Mouse (Mus musculus): ENCODE measurements around the gene Msh5. TPM values are rescaled to one million over a fixed set of nuclear protein-coding genes. Genes with fewer than 3 reads are reported as not detected.
A peak's percentile ranks its signal among the peaks of the same experiment; 100 is the strongest.

The Msh5 gene
- total RNA-seq, 1 experiment: 2.7 TPM

DNA sequence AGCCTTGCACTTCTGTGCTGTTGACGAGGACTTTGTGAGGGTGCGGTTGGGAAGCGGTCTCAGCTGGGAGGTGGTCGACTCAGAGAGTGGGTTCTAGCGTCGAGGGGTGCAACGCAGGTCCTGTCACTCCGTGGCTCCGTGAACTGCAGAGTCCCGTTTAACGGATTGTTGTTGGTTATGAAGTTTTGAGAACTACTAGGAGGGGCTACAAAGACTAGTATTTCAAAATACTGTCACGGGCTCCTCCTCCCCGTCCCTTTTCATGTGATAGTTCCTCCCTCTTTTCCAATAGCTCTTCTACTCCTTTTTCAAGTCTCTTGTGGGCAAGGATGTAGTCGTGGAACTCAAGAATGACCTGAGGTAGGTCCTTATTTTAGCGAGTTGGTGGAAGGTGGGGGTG lies 64.2 kb downstream of the Msh5 start:
- in situ Hi-C loops (cut with MboI; ENCODE audit: low sequenced_read_pairs in 2 of 2, unreplicated experiment in 2 of 2): no loop called here
- H3K4me1 ChIP-seq (ENCODE audit: control insufficient read depth in 2 of 2, insufficient read depth in 2 of 2, low read length in 2 of 2, poor library complexity in 1 of 2): peaks cover 0 to 6% of the 10 kb centered on the region in 2 experiments; a peak in 1 of 4 replicates
- H3K36me3 ChIP-seq (ENCODE audit: control insufficient read depth, insufficient read depth, low read length, poor library complexity, severe bottlenecking): peaks cover 18% of the 10 kb centered on the region
- H3K9me3 ChIP-seq (ENCODE audit: control insufficient read depth, insufficient read depth, low read depth, low read length): no peaks in the 10 kb centered on the region
- peak overlapping the region; percentile 95 for H3K9ac ChIP-seq (ENCODE audit: insufficient read depth, low read depth, low read length, poor library complexity, severe bottlenecking)
- DNase-seq (ENCODE audit: low read depth, low spot score): no peak
- TF ChIP-seq CHD2 (IDR thresholded peaks at IDR 0.05; ENCODE audit: low read depth, low read length): no peak
- TF ChIP-seq ZC3H11A (IDR thresholded peaks at IDR 0.05; ENCODE audit: borderline replicate concordance, low read depth, low read length): no peak
- no peak for TF ChIP-seq MAFK (IDR thresholded peaks at IDR 0.05; ENCODE audit: insufficient read depth, low read depth, low read length)
- TF ChIP-seq HCFC1 (IDR thresholded peaks at IDR 0.05; ENCODE audit: borderline replicate concordance, insufficient read depth, low read length): no peak
- TF ChIP-seq ZNF384 (IDR thresholded peaks at IDR 0.05; ENCODE audit: low read depth, low read length): no peak
- peak overlapping the region; percentile 92 for H3K27ac ChIP-seq (ENCODE audit: insufficient read depth, low read depth, low read length, poor library complexity, severe bottlenecking)
- H3K4me3 ChIP-seq (ENCODE audit: insufficient read depth in 1 of 2, low read depth in 1 of 2, low read length in 2 of 2, poor library complexity in 1 of 2, severe bottlenecking in 1 of 2): peak overlapping the region; percentile 86 to 88

DNA sequence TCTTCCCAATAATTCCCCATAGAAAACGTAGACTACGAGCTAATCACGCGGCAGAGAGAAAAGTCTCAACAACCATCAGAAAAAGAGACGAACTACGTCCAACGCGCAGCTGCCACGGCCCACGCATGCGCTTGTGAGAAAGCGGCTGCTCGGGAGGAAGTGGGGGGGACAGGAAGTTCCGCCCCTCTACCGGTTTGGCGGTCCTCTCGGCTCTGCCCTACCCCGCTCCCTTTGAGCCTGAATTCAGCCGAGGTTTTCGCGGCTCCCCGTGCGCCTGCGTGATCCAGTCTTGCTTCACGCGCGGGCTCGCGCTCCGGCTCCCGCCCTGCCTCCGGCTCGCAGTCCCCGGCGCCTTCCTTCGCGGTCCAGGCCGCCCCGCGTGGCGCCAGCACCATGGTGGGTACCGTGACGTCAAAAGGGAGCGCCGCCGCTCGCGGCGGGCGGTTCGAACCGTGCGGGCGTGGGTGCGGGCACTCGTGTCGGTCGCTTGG lies 64.8 kb downstream of the Msh5 start, which contains the start of gene Lsm2:
Gene Lsm2 (plus strand): TSS at position 173 of the 491 bp plus-strand sequence.
- H3K36me3 ChIP-seq (ENCODE audit: control insufficient read depth, insufficient read depth, low read length, poor library complexity, severe bottlenecking): peaks cover 18% of the 10 kb centered on the region
- peak within 1 kb of the TSS; percentile 95 for H3K9ac ChIP-seq (ENCODE audit: insufficient read depth, low read depth, low read length, poor library complexity, severe bottlenecking)
- H3K4me3 ChIP-seq (ENCODE audit: insufficient read depth in 1 of 2, low read depth in 1 of 2, low read length in 2 of 2, poor library complexity in 1 of 2, severe bottlenecking in 1 of 2): peak within 1 kb of the TSS; percentile 86 to 88
- H3K27ac ChIP-seq (ENCODE audit: insufficient read depth, low read depth, low read length, poor library complexity, severe bottlenecking): peak within 1 kb of the TSS; percentile 92
- TF ChIP-seq ZNF384 (IDR thresholded peaks at IDR 0.05; ENCODE audit: low read depth, low read length): no peak
- TF ChIP-seq HCFC1 (IDR thresholded peaks at IDR 0.05; ENCODE audit: borderline replicate concordance, insufficient read depth, low read length): peak; percentile 75
- no peak for TF ChIP-seq ZC3H11A (IDR thresholded peaks at IDR 0.05; ENCODE audit: borderline replicate concordance, low read depth, low read length)
- DNase-seq (ENCODE audit: low read depth, low spot score): peak; percentile 80
- in situ Hi-C loops (cut with MboI; ENCODE audit: low sequenced_read_pairs in 2 of 2, unreplicated experiment in 2 of 2): no loop called here
- H3K4me1 ChIP-seq (ENCODE audit: control insufficient read depth in 2 of 2, insufficient read depth in 2 of 2, low read length in 2 of 2, poor library complexity in 1 of 2): peaks cover 0 to 6% of the 10 kb centered on the region in 2 experiments; a peak in 1 of 4 replicates
- no peaks in the 10 kb centered on the region for H3K9me3 ChIP-seq (ENCODE audit: control insufficient read depth, insufficient read depth, low read depth, low read length)

DNA sequence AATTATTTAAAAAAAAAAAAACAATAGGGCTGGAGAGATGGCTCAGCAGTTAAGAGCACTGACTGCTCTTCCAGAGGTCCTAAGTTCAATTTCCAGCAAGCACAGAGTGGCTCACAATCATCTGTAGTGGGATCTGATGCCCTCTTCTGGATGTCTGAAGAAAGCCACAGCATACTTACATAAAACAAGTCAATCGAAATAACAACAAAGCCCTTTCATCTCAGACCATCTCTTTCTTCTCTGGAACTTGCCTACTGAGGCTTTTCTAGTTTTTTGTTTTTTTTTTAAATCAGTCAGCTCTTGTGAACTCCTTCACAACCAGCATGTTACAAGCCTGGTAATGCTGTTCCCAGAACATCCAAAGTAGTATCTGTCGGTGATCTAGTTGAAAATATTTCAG lies 65.9 kb downstream of the Msh5 start:
- H3K4me1 ChIP-seq (ENCODE audit: control insufficient read depth in 2 of 2, insufficient read depth in 2 of 2, low read length in 2 of 2, poor library complexity in 1 of 2): peaks cover 0 to 6% of the 10 kb centered on the region in 2 experiments; a peak in 1 of 4 replicates
- H3K27ac ChIP-seq (ENCODE audit: insufficient read depth, low read depth, low read length, poor library complexity, severe bottlenecking): no peak overlapping the region
- DNase-seq (ENCODE audit: low read depth, low spot score): no peak
- peak overlapping the region; percentile 41 to 86; a peak in 3 of 4 replicates for H3K4me3 ChIP-seq (ENCODE audit: insufficient read depth in 1 of 2, low read depth in 1 of 2, low read length in 2 of 2, poor library complexity in 1 of 2, severe bottlenecking in 1 of 2)
- TF ChIP-seq MAFK (IDR thresholded peaks at IDR 0.05; ENCODE audit: insufficient read depth, low read depth, low read length) (no peak), ZC3H11A (IDR thresholded peaks at IDR 0.05; ENCODE audit: borderline replicate concordance, low read depth, low read length) (0 out of 2 replicates have a peak, but pooled peaks have one; percentile 2), HCFC1 (IDR thresholded peaks at IDR 0.05; ENCODE audit: borderline replicate concordance, insufficient read depth, low read length) (no peak), ZNF384 (IDR thresholded peaks at IDR 0.05; ENCODE audit: low read depth, low read length) (no peak)
- no peaks in the 10 kb centered on the region for H3K9me3 ChIP-seq (ENCODE audit: control insufficient read depth, insufficient read depth, low read depth, low read length)
- H3K9ac ChIP-seq (ENCODE audit: insufficient read depth, low read depth, low read length, poor library complexity, severe bottlenecking): peak overlapping the region; percentile 63; the same call in 1 of the 2 replicates
- in situ Hi-C loops (cut with MboI; ENCODE audit: low sequenced_read_pairs in 2 of 2, unreplicated experiment in 2 of 2): no loop called here
- H3K36me3 ChIP-seq (ENCODE audit: control insufficient read depth, insufficient read depth, low read length, poor library complexity, severe bottlenecking): peaks cover 11% of the 10 kb centered on the region

DNA sequence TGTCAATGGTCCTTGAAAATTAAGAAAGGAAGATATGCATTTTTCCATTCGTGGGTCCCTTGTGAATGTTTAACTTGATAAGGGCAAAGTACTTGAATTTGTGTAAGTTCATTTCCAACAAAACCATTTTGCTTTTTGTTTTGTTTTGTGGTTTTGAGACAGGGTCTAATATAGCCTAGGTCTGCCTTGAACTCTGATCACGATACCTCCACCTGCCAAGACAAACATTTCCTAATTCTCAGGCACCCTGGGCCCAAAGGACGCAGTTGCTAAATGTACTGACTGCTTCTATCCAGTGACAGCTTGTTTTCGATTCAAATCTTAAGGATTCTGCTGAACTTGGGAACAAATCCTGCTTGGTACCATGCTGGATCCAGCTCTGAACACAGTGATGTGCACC lies 66.9 kb downstream of the Msh5 start:
- in situ Hi-C loops (cut with MboI; ENCODE audit: low sequenced_read_pairs in 2 of 2, unreplicated experiment in 2 of 2): no loop called here
- TF ChIP-seq ZNF384 (IDR thresholded peaks at IDR 0.05; ENCODE audit: low read depth, low read length): no peak
- no peak for TF ChIP-seq ZC3H11A (IDR thresholded peaks at IDR 0.05; ENCODE audit: borderline replicate concordance, low read depth, low read length)
- TF ChIP-seq CHD2 (IDR thresholded peaks at IDR 0.05; ENCODE audit: low read depth, low read length): no peak
- TF ChIP-seq MAFK (IDR thresholded peaks at IDR 0.05; ENCODE audit: insufficient read depth, low read depth, low read length): no peak
- no peak for TF ChIP-seq HCFC1 (IDR thresholded peaks at IDR 0.05; ENCODE audit: borderline replicate concordance, insufficient read depth, low read length)
- Histone ChIP-seq H3K9me3 (ENCODE audit: control insufficient read depth, insufficient read depth, low read depth, low read length) (no peaks in the 10 kb centered on the region), H3K36me3 (ENCODE audit: control insufficient read depth, insufficient read depth, low read length, poor library complexity, severe bottlenecking) (peaks cover 2% of the 10 kb centered on the region; the same call in 1 of the 2 replicates), H3K4me3 (ENCODE audit: insufficient read depth in 1 of 2, low read depth in 1 of 2, low read length in 2 of 2, poor library complexity in 1 of 2, severe bottlenecking in 1 of 2) (no peak overlapping the region), H3K27ac (ENCODE audit: insufficient read depth, low read depth, low read length, poor library complexity, severe bottlenecking) (no peak overlapping the region), H3K9ac (ENCODE audit: insufficient read depth, low read depth, low read length, poor library complexity, severe bottlenecking) (no peak overlapping the region), H3K4me1 (ENCODE audit: control insufficient read depth in 2 of 2, insufficient read depth in 2 of 2, low read length in 2 of 2, poor library complexity in 1 of 2) (peaks cover 0 to 5% of the 10 kb centered on the region in 2 experiments; a peak in 1 of 4 replicates)
- DNase-seq (ENCODE audit: low read depth, low spot score): no peak

Other genes starting within 250 kb of the Msh5 start
- 0.27 and 0.32 TPM in 2 replicates for gene Cyp21a1, start 242.2 kb downstream of the Msh5 start, total RNA-seq (2012; rRNA removed)
- 29.1 and 32.6 TPM in 2 replicates for gene Stk19, start 209.8 kb downstream of the Msh5 start, total RNA-seq (2012; rRNA removed)
- gene Dxo, start 209.7 kb downstream of the Msh5 start, total RNA-seq (2012; rRNA removed): 39.0 and 45.2 TPM in 2 replicates
- gene Skiv2l, start 196.5 kb downstream of the Msh5 start, total RNA-seq (2012; rRNA removed): 40.5 and 66.0 TPM in 2 replicates
- 50.2 and 63.4 TPM in 2 replicates for gene Nelfe, start 196.4 kb downstream of the Msh5 start, total RNA-seq (2012; rRNA removed)
- 0.16 and 0.18 TPM in 2 replicates for gene Cfb, start 184.2 kb downstream of the Msh5 start, total RNA-seq (2012; rRNA removed)
- gene Zbtb12, start 167.3 kb downstream of the Msh5 start, total RNA-seq (2012; rRNA removed): 9.4 and 11.5 TPM in 2 replicates
- 0.31 TPM in 1 of 2 replicates, not detected in the other for gene Gm20547, start 164.7 kb downstream of the Msh5 start, total RNA-seq (2012; rRNA removed)
- 5.0 TPM in 2 replicates for gene C2, start 148.5 kb downstream of the Msh5 start, total RNA-seq (2012; rRNA removed)
- 124 and 147 TPM in 2 replicates for gene Ehmt2, start 148.3 kb downstream of the Msh5 start, total RNA-seq (2012; rRNA removed)
- 5.5 and 8.7 TPM in 2 replicates for gene Slc44a4, start 132.3 kb downstream of the Msh5 start, total RNA-seq (2012; rRNA removed)
- gene Neu1, start 115.5 kb downstream of the Msh5 start, total RNA-seq (2012; rRNA removed): 24.0 and 40.6 TPM in 2 replicates
- gene Hspa1b, start 87.5 kb downstream of the Msh5 start, total RNA-seq (2012; rRNA removed): 11.0 and 14.6 TPM in 2 replicates
- 1.9 TPM in 1 of 2 replicates, not detected in the other for gene Gm20481, start 76.8 kb downstream of the Msh5 start, total RNA-seq (2012; rRNA removed)
- 5.8 and 5.9 TPM in 2 replicates for gene Hspa1a, start 74.6 kb downstream of the Msh5 start, total RNA-seq (2012; rRNA removed)
- gene Hspa1l, start 74.0 kb downstream of the Msh5 start, total RNA-seq (2012; rRNA removed): 0.45 and 0.48 TPM in 2 replicates
- gene Lsm2, start 64.9 kb downstream of the Msh5 start, total RNA-seq (2012; rRNA removed): 52.1 and 64.4 TPM in 2 replicates
- 303 and 453 TPM in 2 replicates for gene Vars, start 45.8 kb downstream of the Msh5 start, total RNA-seq (2012; rRNA removed)
- 0.21 and 0.31 TPM in 2 replicates for gene Vwa7, start 30.2 kb downstream of the Msh5 start, total RNA-seq (2012; rRNA removed)
- gene Sapcd1, start 18.7 kb downstream of the Msh5 start, total RNA-seq (2012; rRNA removed): 3.1 and 4.7 TPM in 2 replicates
- gene Clic1, start 3.2 kb upstream of the Msh5 start, total RNA-seq (2012; rRNA removed): 113 and 133 TPM in 2 replicates
- 45.0 and 57.5 TPM in 2 replicates for gene Ddah2, start 12.3 kb upstream of the Msh5 start, total RNA-seq (2012; rRNA removed)
- not detected in 2 replicates for gene Ly6g6c, start 18.6 kb upstream of the Msh5 start, total RNA-seq (2012; rRNA removed)
- gene Mpig6b, start 19.4 kb upstream of the Msh5 start, total RNA-seq (2012; rRNA removed): 0.26 TPM in 1 of 2 replicates, not detected in the other
- gene Ly6g6e, start 30.2 kb upstream of the Msh5 start, total RNA-seq (2012; rRNA removed): 13.4 and 36.1 TPM in 2 replicates
- 1.6 and 4.9 TPM in 2 replicates for gene Ly6g6d, start 31.3 kb upstream of the Msh5 start, total RNA-seq (2012; rRNA removed)
- gene Ly6g6f, start 38.9 kb upstream of the Msh5 start, total RNA-seq (2012; rRNA removed): not detected in 2 replicates
- gene Abhd16a, start 42.5 kb upstream of the Msh5 start, total RNA-seq (2012; rRNA removed): 30.7 and 40.4 TPM in 2 replicates
- 0.49 TPM in 1 of 2 replicates, not detected in the other for gene Ly6g5c, start 61.5 kb upstream of the Msh5 start, total RNA-seq (2012; rRNA removed)
- gene Ly6g5b, start 68.7 kb upstream of the Msh5 start, total RNA-seq (2012; rRNA removed): 1.4 and 1.5 TPM in 2 replicates
- 21.9 and 31.1 TPM in 2 replicates for gene Gpank1, start 74.7 kb upstream of the Msh5 start, total RNA-seq (2012; rRNA removed)
- 78.0 and 98.6 TPM in 2 replicates for gene Csnk2b, start 75.3 kb upstream of the Msh5 start, total RNA-seq (2012; rRNA removed)
- 11.2 and 11.7 TPM in 2 replicates for gene D17H6S53E, start 79.6 kb upstream of the Msh5 start, total RNA-seq (2012; rRNA removed)
- gene Apom, start 85.3 kb upstream of the Msh5 start, total RNA-seq (2012; rRNA removed): 7.5 and 10.0 TPM in 2 replicates
- 208 and 245 TPM in 2 replicates for gene Bag6, start 88.4 kb upstream of the Msh5 start, total RNA-seq (2012; rRNA removed)
- 147 and 161 TPM in 2 replicates for gene Prrc2a, start 118.2 kb upstream of the Msh5 start, total RNA-seq (2012; rRNA removed)
- not detected in 2 replicates for gene Aif1, start 129.3 kb upstream of the Msh5 start, total RNA-seq (2012; rRNA removed)
- 2.6 and 2.7 TPM in 2 replicates for gene Lst1, start 141.7 kb upstream of the Msh5 start, total RNA-seq (2012; rRNA removed)
- 10.1 and 19.6 TPM in 2 replicates for gene Ltb, start 147.7 kb upstream of the Msh5 start, total RNA-seq (2012; rRNA removed)
- gene Tnf, start 155.3 kb upstream of the Msh5 start, total RNA-seq (2012; rRNA removed): 0.22 TPM in 1 of 2 replicates, not detected in the other
- gene Lta, start 158.6 kb upstream of the Msh5 start, total RNA-seq (2012; rRNA removed): 0.13 TPM in 1 of 2 replicates, not detected in the other
- gene Gm16181, start 174.1 kb upstream of the Msh5 start, total RNA-seq (2012; rRNA removed): not detected in 2 replicates
- gene Atp6v1g2, start 186.9 kb upstream of the Msh5 start, total RNA-seq (2012; rRNA removed): 0.21 and 0.71 TPM in 2 replicates
- 6.1 and 6.6 TPM in 2 replicates for gene Nfkbil1, start 189.0 kb upstream of the Msh5 start, total RNA-seq (2012; rRNA removed)
- gene Ddx39b, start 195.0 kb upstream of the Msh5 start, total RNA-seq (2012; rRNA removed): 316 and 414 TPM in 2 replicates
- gene H2-D1, start 216.0 kb upstream of the Msh5 start, total RNA-seq (2012; rRNA removed): 30.1 and 44.9 TPM in 2 replicates